In the genomic region with DNA sequence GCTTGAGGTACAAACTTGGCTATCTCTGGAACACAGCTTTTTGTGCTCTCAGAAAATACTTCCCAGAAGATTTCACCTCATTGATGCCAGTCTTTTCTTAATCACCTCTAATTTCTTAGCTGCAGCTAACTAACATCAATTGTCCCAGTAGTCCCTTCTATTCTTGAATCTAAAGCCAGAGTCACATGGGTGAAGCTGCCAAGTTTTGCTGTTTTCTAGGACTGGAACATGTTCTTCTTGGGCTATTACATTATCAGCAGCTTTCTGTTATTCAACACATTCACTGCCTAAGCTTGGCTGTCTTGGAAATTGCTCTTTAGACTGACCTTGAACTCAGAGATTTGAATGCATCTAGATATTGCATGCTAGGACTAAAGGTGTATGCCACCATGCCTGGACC, we compare ENCODE assay signal across 16 mouse cellular contexts.
"Had no signal": no experiment of that assay in that cellular context is flagged by ENCODE, and none has a peak within 500 bp of the region (broad histone marks: within the 10 kb centered on the region; RNA-seq: fewer than 3 reads in every experiment).

No protein-coding gene starts in this region.

- DNase-seq: cerebellum, adult 2 months; cerebellum, adult 8-10 months; cerebellum, adult 9-10 months; cerebellum, adult 9-11 months; cerebellum, postnatal 10 days; cerebellum, postnatal 14 days; cerebellum, postnatal 25 days; cerebellum, postnatal 36 days; embryo, embryonic 11 days; forebrain, postnatal 0 days; gastrocnemius, adult 2 months; gastrocnemius, postnatal 10 days; gastrocnemius, postnatal 14 days; gastrocnemius, postnatal 25 days; gastrocnemius, postnatal 36 days; heart, adult 2 months had no signal
